Mouse (Mus musculus): ENCODE measurements around the gene Aplf. TPM values are rescaled to one million over a fixed set of nuclear protein-coding genes. Genes with fewer than 3 reads are reported as not detected.

Gene Aplf
- polyA plus RNA-seq, 1 experiment from 2014 or later, result 8.5 TPM

- no peaks in the 10 kb centered on the region for H3K27me3 ChIP-seq (replicated peaks; ENCODE audit: control insufficient read depth, insufficient read depth, low read length)
- peaks cover 22% of the 10 kb centered on the region for H3K4me1 ChIP-seq (ENCODE audit: control insufficient read depth, insufficient read depth, low read depth, low read length)
- peak overlapping the region; percentile 40 for H3K4me2 ChIP-seq (ENCODE audit: low read length)
- no peak overlapping the region for H3K27ac ChIP-seq (ENCODE audit: low read depth, low read length)
- no peak overlapping the region for H3K4me3 ChIP-seq (ENCODE audit: low read length)
- ATAC-seq, result no peak
- no peaks in the 10 kb centered on the region for H3K36me3 ChIP-seq (ENCODE audit: control insufficient read depth, insufficient read depth, low read length)
- H3K9me3 ChIP-seq (ENCODE audit: control insufficient read depth, low read length), result no peaks in the 10 kb centered on the region
- no peak overlapping the region for H3K9ac ChIP-seq (ENCODE audit: low read depth, low read length)
- WGBS, result 26% methylated on average over 7 of the region's 7 CpGs
Measured at GRCm38 (mm10) chr6:87669894-87670588, 2.0 kb downstream of the Aplf start.

GRCm38 (mm10) chr6:87668733-87669132 is 3.3 kb downstream of the Aplf start:
- 95% methylated on average over 3 of the region's 3 CpGs for WGBS
- ATAC-seq, result no peak
- no peaks in the 10 kb centered on the region for H3K9me3 ChIP-seq (ENCODE audit: control insufficient read depth, low read length)
- no peaks in the 10 kb centered on the region for H3K36me3 ChIP-seq (ENCODE audit: control insufficient read depth, insufficient read depth, low read length)
- H3K9ac ChIP-seq (ENCODE audit: low read depth, low read length), result no peak overlapping the region
- H3K4me1 ChIP-seq (ENCODE audit: control insufficient read depth, insufficient read depth, low read depth, low read length), result peaks cover 22% of the 10 kb centered on the region
- H3K4me3 ChIP-seq (ENCODE audit: low read length), result no peak overlapping the region
- H3K27me3 ChIP-seq (replicated peaks; ENCODE audit: control insufficient read depth, insufficient read depth, low read length), result no peaks in the 10 kb centered on the region
- H3K27ac ChIP-seq (ENCODE audit: low read depth, low read length), result no peak overlapping the region
- no peak overlapping the region for H3K4me2 ChIP-seq (ENCODE audit: low read length)

GRCm38 (mm10) chr6:87667804-87668203 is 4.2 kb downstream of the Aplf start:
- no peaks in the 10 kb centered on the region for H3K27me3 ChIP-seq (replicated peaks; ENCODE audit: control insufficient read depth, insufficient read depth, low read length)
- no peaks in the 10 kb centered on the region for H3K36me3 ChIP-seq (ENCODE audit: control insufficient read depth, insufficient read depth, low read length)
- no peaks in the 10 kb centered on the region for H3K9me3 ChIP-seq (ENCODE audit: control insufficient read depth, low read length)
- H3K4me3 ChIP-seq (ENCODE audit: low read length), result no peak overlapping the region
- H3K4me1 ChIP-seq (ENCODE audit: control insufficient read depth, insufficient read depth, low read depth, low read length), result peaks cover 21% of the 10 kb centered on the region
- WGBS, result 63% methylated on average over 8 of the region's 8 CpGs
- no peak overlapping the region for H3K27ac ChIP-seq (ENCODE audit: low read depth, low read length)
- no peak overlapping the region; the same call in 1 of the 2 replicates for H3K9ac ChIP-seq (ENCODE audit: low read depth, low read length)
- no peak for ATAC-seq
- no peak overlapping the region for H3K4me2 ChIP-seq (ENCODE audit: low read length)

GRCm38 (mm10) chr6:87663445-87663844 is 8.5 kb downstream of the Aplf start:
- WGBS, result 94% methylated on average over 9 of the region's 9 CpGs
- no peaks in the 10 kb centered on the region for H3K4me1 ChIP-seq (ENCODE audit: control insufficient read depth, insufficient read depth, low read depth, low read length)
- H3K9me3 ChIP-seq (ENCODE audit: control insufficient read depth, low read length), result no peaks in the 10 kb centered on the region
- no peaks in the 10 kb centered on the region for H3K36me3 ChIP-seq (ENCODE audit: control insufficient read depth, insufficient read depth, low read length)
- no peak overlapping the region for H3K4me3 ChIP-seq (ENCODE audit: low read length)
- H3K9ac ChIP-seq (ENCODE audit: low read depth, low read length), result no peak overlapping the region
- no peak for ATAC-seq
- no peaks in the 10 kb centered on the region for H3K27me3 ChIP-seq (replicated peaks; ENCODE audit: control insufficient read depth, insufficient read depth, low read length)
- no peak overlapping the region for H3K4me2 ChIP-seq (ENCODE audit: low read length)
- H3K27ac ChIP-seq (ENCODE audit: low read depth, low read length), result no peak overlapping the region

- no peak overlapping the region for H3K9ac ChIP-seq (ENCODE audit: low read depth, low read length)
- no peaks in the 10 kb centered on the region for H3K27me3 ChIP-seq (replicated peaks; ENCODE audit: control insufficient read depth, insufficient read depth, low read length)
- H3K4me3 ChIP-seq (ENCODE audit: low read length), result no peak overlapping the region
- no peaks in the 10 kb centered on the region for H3K9me3 ChIP-seq (ENCODE audit: control insufficient read depth, low read length)
- ATAC-seq, result no peak
- no peak overlapping the region for H3K27ac ChIP-seq (ENCODE audit: low read depth, low read length)
- H3K4me1 ChIP-seq (ENCODE audit: control insufficient read depth, insufficient read depth, low read depth, low read length), result no peaks in the 10 kb centered on the region
- 77% methylated on average over 6 of the region's 6 CpGs for WGBS
- H3K4me2 ChIP-seq (ENCODE audit: low read length), result no peak overlapping the region
- H3K36me3 ChIP-seq (ENCODE audit: control insufficient read depth, insufficient read depth, low read length), result 0 out of 2 replicates have a peak, but pooled peaks cover 3% of the 10 kb centered on the region
Measured at GRCm38 (mm10) chr6:87662197-87662596, 9.8 kb downstream of the Aplf start.

- Histone ChIP-seq H3K9me3 (ENCODE audit: control insufficient read depth, low read length) (no peaks in the 10 kb centered on the region), H3K36me3 (ENCODE audit: control insufficient read depth, insufficient read depth, low read length) (0 out of 2 replicates have a peak, but pooled peaks cover 3% of the 10 kb centered on the region), H3K4me2 (ENCODE audit: low read length) (no peak overlapping the region), H3K4me3 (ENCODE audit: low read length) (no peak overlapping the region), H3K27ac (ENCODE audit: low read depth, low read length) (no peak overlapping the region), H3K9ac (ENCODE audit: low read depth, low read length) (no peak overlapping the region), H3K27me3 (replicated peaks; ENCODE audit: control insufficient read depth, insufficient read depth, low read length) (no peaks in the 10 kb centered on the region), H3K4me1 (ENCODE audit: control insufficient read depth, insufficient read depth, low read depth, low read length) (no peaks in the 10 kb centered on the region)
- 90% methylated on average over 2 of the region's 2 CpGs for WGBS
- no peak for ATAC-seq
Measured at GRCm38 (mm10) chr6:87661707-87662106, 10.3 kb downstream of the Aplf start.

- Histone ChIP-seq H3K36me3 (ENCODE audit: control insufficient read depth, insufficient read depth, low read length) (0 out of 2 replicates have a peak, but pooled peaks cover 3% of the 10 kb centered on the region), H3K4me3 (ENCODE audit: low read length) (no peak overlapping the region), H3K27me3 (replicated peaks; ENCODE audit: control insufficient read depth, insufficient read depth, low read length) (no peaks in the 10 kb centered on the region), H3K9ac (ENCODE audit: low read depth, low read length) (no peak overlapping the region), H3K4me2 (ENCODE audit: low read length) (no peak overlapping the region), H3K4me1 (ENCODE audit: control insufficient read depth, insufficient read depth, low read depth, low read length) (no peaks in the 10 kb centered on the region), H3K9me3 (ENCODE audit: control insufficient read depth, low read length) (no peaks in the 10 kb centered on the region), H3K27ac (ENCODE audit: low read depth, low read length) (no peak overlapping the region)
- WGBS, result 96% methylated on average over 4 of the region's 4 CpGs
- ATAC-seq, result no peak
Measured at GRCm38 (mm10) chr6:87658816-87659215, 13.2 kb downstream of the Aplf start.

- 83% methylated on average over 8 of the region's 8 CpGs for WGBS
- no peak for ATAC-seq
Measured at GRCm38 (mm10) chr6:87653904-87654638, 17.9 kb downstream of the Aplf start.

GRCm38 (mm10) chr6:87653478-87653877 is 18.5 kb downstream of the Aplf start:
- H3K27me3 ChIP-seq (replicated peaks; ENCODE audit: control insufficient read depth, insufficient read depth, low read length), result no peaks in the 10 kb centered on the region
- 89% methylated on average over 3 of the region's 3 CpGs for WGBS
- no peaks in the 10 kb centered on the region for H3K9me3 ChIP-seq (ENCODE audit: control insufficient read depth, low read length)
- ATAC-seq, result no peak
- 0 out of 2 replicates have a peak, but pooled peaks cover 3% of the 10 kb centered on the region for H3K36me3 ChIP-seq (ENCODE audit: control insufficient read depth, insufficient read depth, low read length)
- H3K4me2 ChIP-seq (ENCODE audit: low read length), result no peak overlapping the region
- H3K4me3 ChIP-seq (ENCODE audit: low read length), result no peak overlapping the region
- no peak overlapping the region for H3K27ac ChIP-seq (ENCODE audit: low read depth, low read length)
- no peak overlapping the region for H3K9ac ChIP-seq (ENCODE audit: low read depth, low read length)
- H3K4me1 ChIP-seq (ENCODE audit: control insufficient read depth, insufficient read depth, low read depth, low read length), result no peaks in the 10 kb centered on the region

More at GRCm38 (mm10) chr6:87653904-87654638, 17.9 kb downstream of the Aplf start:
- H3K4me1 ChIP-seq (ENCODE audit: control insufficient read depth, insufficient read depth, low read depth, low read length), result no peaks in the 10 kb centered on the region
- H3K4me2 ChIP-seq (ENCODE audit: low read length), result no peak overlapping the region
- no peak overlapping the region for H3K4me3 ChIP-seq (ENCODE audit: low read length)
- no peak overlapping the region for H3K9ac ChIP-seq (ENCODE audit: low read depth, low read length)
- H3K9me3 ChIP-seq (ENCODE audit: control insufficient read depth, low read length), result no peaks in the 10 kb centered on the region
- H3K36me3 ChIP-seq (ENCODE audit: control insufficient read depth, insufficient read depth, low read length), result 0 out of 2 replicates have a peak, but pooled peaks cover 3% of the 10 kb centered on the region
- no peaks in the 10 kb centered on the region for H3K27me3 ChIP-seq (replicated peaks; ENCODE audit: control insufficient read depth, insufficient read depth, low read length)
- H3K27ac ChIP-seq (ENCODE audit: low read depth, low read length), result no peak overlapping the region
